ENCODE assay signal across 18 mouse cellular contexts in the genomic region with DNA sequence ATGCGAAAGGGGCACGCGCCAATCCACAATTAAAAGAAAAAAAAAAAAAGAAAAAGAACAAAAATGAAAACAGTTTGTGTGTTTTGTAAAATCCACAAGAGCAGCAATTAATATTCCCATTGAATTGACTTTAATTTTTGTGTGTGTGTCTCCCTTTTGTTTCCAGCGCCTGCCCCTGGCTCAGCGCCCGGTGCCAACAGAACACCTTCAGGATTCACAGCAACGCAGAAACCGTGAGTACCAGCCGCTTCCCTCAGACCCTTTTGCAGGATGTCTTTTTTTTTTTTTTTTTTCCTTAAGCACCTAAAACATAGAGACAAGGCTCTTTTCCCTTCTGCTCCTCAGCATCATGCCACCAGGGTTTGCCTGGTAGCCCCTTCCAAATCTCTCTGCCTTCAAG.
DNase-seq lines count a peak whose midpoint lies in the region; ATAC-seq and TF ChIP-seq lines count a peak whose summit lies in the region.
"Had no signal": no experiment of that assay in that cellular context is flagged by ENCODE, and none has a peak within 500 bp of the region (broad histone marks: within the 10 kb centered on the region; RNA-seq: fewer than 3 reads in every experiment).

No protein-coding gene starts in this region.

- H3K4me1 ChIP-seq in forebrain, embryonic 13.5 days, result peaks cover 58% of the 10 kb centered on the region
- peaks cover 54% of the 10 kb centered on the region for H3K4me1 ChIP-seq in forebrain, embryonic 10.5 days
- H3K4me1 ChIP-seq in hindbrain, postnatal 0 days (ENCODE audit: insufficient read depth, low read length), result peaks cover 6% of the 10 kb centered on the region; the same call in 1 of the 2 replicates
- H3K4me1 ChIP-seq in limb, embryonic 10.5 days, result no peaks in the 10 kb centered on the region
- H3K4me1 ChIP-seq: kidney, embryonic 15.5 days; megakaryocyte, embryonic 14.5 days had no signal

- H3K4me2 ChIP-seq in forebrain, embryonic 13.5 days, result peak overlapping the region; percentile 55
- peak overlapping the region; percentile 51 for H3K4me2 ChIP-seq in hindbrain, postnatal 0 days (ENCODE audit: low read depth, low read length)
- H3K4me2 ChIP-seq: heart, embryonic 11.5 days; kidney, embryonic 15.5 days; limb, embryonic 15.5 days; lung, embryonic 15.5 days had no signal

- peaks cover 22% of the 10 kb centered on the region for H3K27me3 ChIP-seq in forebrain, embryonic 13.5 days
- H3K27me3 ChIP-seq in forebrain, embryonic 10.5 days (ENCODE audit: poor library complexity, severe bottlenecking), result no peaks in the 10 kb centered on the region; the same call in 1 of the 2 replicates
- H3K27me3 ChIP-seq in hindbrain, postnatal 0 days (ENCODE audit: insufficient read depth, low read length), result no peaks in the 10 kb centered on the region
- no peaks in the 10 kb centered on the region for H3K27me3 ChIP-seq in limb, embryonic 10.5 days (ENCODE audit: low read depth, poor library complexity, severe bottlenecking)
- H3K27me3 ChIP-seq: kidney, embryonic 15.5 days; limb, embryonic 15.5 days; lung, embryonic 15.5 days; megakaryocyte, embryonic 14.5 days had no signal

- peak overlapping the region; percentile 52 for H3K9ac ChIP-seq in forebrain, embryonic 13.5 days
- H3K9ac ChIP-seq in hindbrain, postnatal 0 days (replicated peaks; ENCODE audit: low read length), result peak overlapping the region; percentile 62
- H3K9ac ChIP-seq: kidney, embryonic 15.5 days; limb, embryonic 15.5 days; lung, embryonic 15.5 days had no signal

- no peak for ATAC-seq in forebrain, embryonic 13.5 days
- ATAC-seq in hindbrain, postnatal 0 days, result no peak
- ATAC-seq in frontal cortex, adult (ENCODE audit: low TSS enrichment), result no peak

- peak overlapping the region; percentile 85 for H3K27ac ChIP-seq in forebrain, embryonic 13.5 days
- no peak overlapping the region for H3K27ac ChIP-seq in forebrain, embryonic 10.5 days
- H3K27ac ChIP-seq in hindbrain, postnatal 0 days, result peak overlapping the region; percentile 87
- H3K27ac ChIP-seq in limb, embryonic 10.5 days, result no peak overlapping the region
- H3K27ac ChIP-seq: kidney, embryonic 15.5 days; limb, embryonic 15.5 days; lung, embryonic 15.5 days had no signal

- no peak for TF ChIP-seq CTCF in hindbrain, postnatal 0 days (IDR thresholded peaks at IDR 0.05; ENCODE audit: low read depth)

- H3K9me3 ChIP-seq in forebrain, embryonic 13.5 days (replicated peaks), result no peaks in the 10 kb centered on the region
- peaks cover under 1% of the 10 kb centered on the region; the same call in 1 of the 2 replicates for H3K9me3 ChIP-seq in forebrain, embryonic 10.5 days
- no peaks in the 10 kb centered on the region for H3K9me3 ChIP-seq in hindbrain, postnatal 0 days (ENCODE audit: low read length)
- H3K9me3 ChIP-seq in limb, embryonic 10.5 days (replicated peaks), result no peaks in the 10 kb centered on the region
- H3K9me3 ChIP-seq: kidney, embryonic 15.5 days; limb, embryonic 15.5 days; lung, embryonic 15.5 days had no signal

- no peaks in the 10 kb centered on the region for H3K36me3 ChIP-seq in forebrain, embryonic 13.5 days (ENCODE audit: poor library complexity, severe bottlenecking)
- no peaks in the 10 kb centered on the region for H3K36me3 ChIP-seq in forebrain, embryonic 10.5 days (replicated peaks)
- no peaks in the 10 kb centered on the region for H3K36me3 ChIP-seq in hindbrain, postnatal 0 days (ENCODE audit: insufficient read depth, low read length)
- no peaks in the 10 kb centered on the region for H3K36me3 ChIP-seq in limb, embryonic 10.5 days
- H3K36me3 ChIP-seq: kidney, embryonic 15.5 days; limb, embryonic 15.5 days; lung, embryonic 15.5 days had no signal

- no peak for DNase-seq in forebrain, embryonic 10.5 days (ENCODE audit: extremely low spot score, low spot score)
- peak; percentile 32 for DNase-seq in retina, postnatal 1 day
- no peak for DNase-seq in retina, embryonic 14.5 days (ENCODE audit: low spot score)
- DNase-seq in hindbrain, postnatal 0 days (ENCODE audit: low spot score), result peak; percentile 63
- DNase-seq in limb, embryonic 10.5 days (ENCODE audit: low spot score), result no peak
- no peak for DNase-seq in thymus, postnatal 36 days
- DNase-seq: adrenal gland, postnatal 36 days; cerebellum, adult 18-20 months; gastrocnemius, postnatal 10 days; layer of hippocampus, adult 9-11 months had no signal

- peak overlapping the region; percentile 34 for H3K4me3 ChIP-seq in forebrain, embryonic 13.5 days
- no peak overlapping the region for H3K4me3 ChIP-seq in forebrain, embryonic 10.5 days
- peak overlapping the region; percentile 43 for H3K4me3 ChIP-seq in hindbrain, postnatal 0 days (ENCODE audit: low read length)
- H3K4me3 ChIP-seq in limb, embryonic 10.5 days, result no peak overlapping the region
- H3K4me3 ChIP-seq: erythroblast, embryonic 14.5 days; kidney, embryonic 15.5 days; limb, embryonic 15.5 days; lung, embryonic 15.5 days; megakaryocyte, embryonic 14.5 days had no signal

- 29% methylated on average over 9 of the region's 9 CpGs for WGBS in forebrain, embryonic 13.5 days
- 87% methylated on average over 9 of the region's 9 CpGs for WGBS in forebrain, embryonic 10.5 days
- WGBS in hindbrain, postnatal 0 days, result 20% methylated on average over 9 of the region's 9 CpGs
- WGBS in limb, embryonic 10.5 days, result 93% methylated on average over 9 of the region's 9 CpGs

Comparison
In these comparisons a context has a peak if more than half of its experiments do, and no peak if none do; other contexts are left out.
1. H3K27ac ChIP-seq: peak in forebrain, embryonic 13.5 days (single experiment) and hindbrain, postnatal 0 days (single experiment); none in forebrain, embryonic 10.5 days (single experiment) and limb, embryonic 10.5 days (single experiment).
2. H3K4me3 ChIP-seq: peak in forebrain, embryonic 13.5 days (single experiment) and hindbrain, postnatal 0 days (single experiment); none in forebrain, embryonic 10.5 days (single experiment) and limb, embryonic 10.5 days (single experiment).
3. DNase-seq: peak in retina, postnatal 1 day (single experiment) and hindbrain, postnatal 0 days (single experiment); none in forebrain, embryonic 10.5 days (single experiment), retina, embryonic 14.5 days (single experiment), limb, embryonic 10.5 days (single experiment) and thymus, postnatal 36 days (0 of 2).